Mouse (Mus musculus): ENCODE results near the gene Phf19. TPM values are rescaled to one million over a fixed set of nuclear protein-coding genes. Genes with fewer than 3 reads are reported as not detected.

The Phf19 gene
- polyA plus RNA-seq, 1 experiment = 13.4 TPM

DNA sequence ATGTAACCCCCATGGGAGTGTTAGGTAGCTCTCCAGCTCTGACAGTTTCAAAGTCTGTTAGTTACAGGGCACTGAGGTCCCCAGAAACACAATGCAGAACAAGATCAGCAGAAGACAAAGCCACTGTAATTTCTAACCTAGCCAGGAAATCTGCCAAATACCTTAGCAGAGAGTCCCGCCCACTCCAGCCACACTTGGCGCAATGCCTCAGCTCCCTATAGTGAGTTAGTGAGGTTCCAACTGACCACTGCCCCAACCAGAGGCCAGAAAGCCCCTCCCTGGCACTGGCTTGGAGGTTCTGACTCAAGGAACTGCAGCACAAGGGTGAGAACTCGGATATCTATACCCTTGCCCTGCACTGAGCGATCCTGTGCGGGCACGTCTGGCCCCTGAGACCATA, 11.1 kb downstream of the Phf19 start:
- Histone ChIP-seq H3K4me3 (ENCODE audit: insufficient read depth, low read length) (no peak overlapping the region), H3K4me1 (ENCODE audit: control insufficient read depth, insufficient read depth, low read length) (peaks cover 17% of the 10 kb centered on the region), H3K27ac (ENCODE audit: insufficient read depth, low read depth, low read length) (no peak overlapping the region)
- no peak for TF ChIP-seq POLR2A (IDR thresholded peaks at IDR 0.05; ENCODE audit: borderline replicate concordance, low read depth, low read length)
- TF ChIP-seq CTCF (IDR thresholded peaks at IDR 0.05; ENCODE audit: low read depth, low read length) = no peak

DNA sequence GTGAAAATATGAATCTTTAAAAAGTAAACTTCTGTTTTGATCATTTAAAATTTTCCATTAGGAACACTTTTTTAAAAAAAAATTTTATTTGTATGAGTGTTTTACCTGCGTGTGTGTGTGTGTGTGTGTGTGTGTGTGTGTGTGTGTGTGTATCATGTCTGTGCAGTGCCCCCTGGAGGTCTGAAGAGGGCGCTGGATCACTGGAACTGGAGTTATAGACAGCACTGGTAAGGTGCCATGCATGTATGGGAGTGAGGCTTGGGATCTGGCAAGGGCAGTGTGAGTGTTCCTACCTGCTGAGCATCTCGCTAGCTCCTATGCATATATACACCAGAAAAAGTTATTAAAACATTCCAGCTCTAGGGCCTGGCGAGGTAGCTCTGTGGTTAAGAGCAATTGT, 12.1 kb downstream of the Phf19 start:
- no peak overlapping the region for H3K4me3 ChIP-seq (ENCODE audit: insufficient read depth, low read length)
- H3K27ac ChIP-seq (ENCODE audit: insufficient read depth, low read depth, low read length) = no peak overlapping the region
- H3K4me1 ChIP-seq (ENCODE audit: control insufficient read depth, insufficient read depth, low read length) = peaks cover 12% of the 10 kb centered on the region
- TF ChIP-seq POLR2A (IDR thresholded peaks at IDR 0.05; ENCODE audit: borderline replicate concordance, low read depth, low read length) (no peak), CTCF (IDR thresholded peaks at IDR 0.05; ENCODE audit: low read depth, low read length) (no peak)

- Histone ChIP-seq H3K4me1 (ENCODE audit: control insufficient read depth, insufficient read depth, low read length) (peaks cover 6% of the 10 kb centered on the region), H3K27ac (ENCODE audit: insufficient read depth, low read depth, low read length) (no peak overlapping the region), H3K4me3 (ENCODE audit: insufficient read depth, low read length) (no peak overlapping the region)
- TF ChIP-seq CTCF (IDR thresholded peaks at IDR 0.05; ENCODE audit: low read depth, low read length) = no peak
- no peak for TF ChIP-seq POLR2A (IDR thresholded peaks at IDR 0.05; ENCODE audit: borderline replicate concordance, low read depth, low read length)
These were observed 13.4 kb downstream of the Phf19 start for GRCm38 (mm10) chr2:34900412-34900811.

- Histone ChIP-seq H3K4me3 (ENCODE audit: insufficient read depth, low read length) (no peak overlapping the region), H3K27ac (ENCODE audit: insufficient read depth, low read depth, low read length) (no peak overlapping the region), H3K4me1 (ENCODE audit: control insufficient read depth, insufficient read depth, low read length) (peaks cover 6% of the 10 kb centered on the region)
- TF ChIP-seq CTCF (IDR thresholded peaks at IDR 0.05; ENCODE audit: low read depth, low read length) (no peak), POLR2A (IDR thresholded peaks at IDR 0.05; ENCODE audit: borderline replicate concordance, low read depth, low read length) (no peak)
These were observed 14.1 kb downstream of the Phf19 start for GRCm38 (mm10) chr2:34899682-34900081.

- TF ChIP-seq CTCF (IDR thresholded peaks at IDR 0.05; ENCODE audit: low read depth, low read length) (peak; percentile 64), POLR2A (IDR thresholded peaks at IDR 0.05; ENCODE audit: borderline replicate concordance, low read depth, low read length) (no peak)
These were observed 16.0 kb downstream of the Phf19 start for GRCm38 (mm10) chr2:34897820-34898219.

GRCm38 (mm10) chr2:34896821-34897460, 16.9 kb downstream of the Phf19 start:
- Histone ChIP-seq H3K4me1 (ENCODE audit: control insufficient read depth, insufficient read depth, low read length) (no peaks in the 10 kb centered on the region), H3K4me3 (ENCODE audit: insufficient read depth, low read length) (no peak overlapping the region), H3K27ac (ENCODE audit: insufficient read depth, low read depth, low read length) (no peak overlapping the region)
- no peak for TF ChIP-seq CTCF (IDR thresholded peaks at IDR 0.05; ENCODE audit: low read depth, low read length)
- no peak for TF ChIP-seq POLR2A (IDR thresholded peaks at IDR 0.05; ENCODE audit: borderline replicate concordance, low read depth, low read length)

More at GRCm38 (mm10) chr2:34897820-34898219, 16.0 kb downstream of the Phf19 start:
- Histone ChIP-seq H3K4me1 (ENCODE audit: control insufficient read depth, insufficient read depth, low read length) (no peaks in the 10 kb centered on the region), H3K27ac (ENCODE audit: insufficient read depth, low read depth, low read length) (no peak overlapping the region), H3K4me3 (ENCODE audit: insufficient read depth, low read length) (no peak overlapping the region)

- H3K4me3 ChIP-seq (ENCODE audit: insufficient read depth, low read length) = no peak overlapping the region
- H3K27ac ChIP-seq (ENCODE audit: insufficient read depth, low read depth, low read length) = no peak overlapping the region
These were observed 18.2 kb downstream of the Phf19 start for GRCm38 (mm10) chr2:34895503-34896113.

GRCm38 (mm10) chr2:34893950-34894349, 19.9 kb downstream of the Phf19 start:
- no peak for TF ChIP-seq POLR2A (IDR thresholded peaks at IDR 0.05; ENCODE audit: borderline replicate concordance, low read depth, low read length)
- TF ChIP-seq CTCF (IDR thresholded peaks at IDR 0.05; ENCODE audit: low read depth, low read length) = no peak
- no peaks in the 10 kb centered on the region for H3K4me1 ChIP-seq (ENCODE audit: control insufficient read depth, insufficient read depth, low read length)
- H3K27ac ChIP-seq (ENCODE audit: insufficient read depth, low read depth, low read length) = no peak overlapping the region
- H3K4me3 ChIP-seq (ENCODE audit: insufficient read depth, low read length) = no peak overlapping the region

More at GRCm38 (mm10) chr2:34895503-34896113, 18.2 kb downstream of the Phf19 start:
- no peak for TF ChIP-seq CTCF (IDR thresholded peaks at IDR 0.05; ENCODE audit: low read depth, low read length)
- no peak for TF ChIP-seq POLR2A (IDR thresholded peaks at IDR 0.05; ENCODE audit: borderline replicate concordance, low read depth, low read length)
- no peaks in the 10 kb centered on the region for H3K4me1 ChIP-seq (ENCODE audit: control insufficient read depth, insufficient read depth, low read length)

- no peak for TF ChIP-seq CTCF (IDR thresholded peaks at IDR 0.05; ENCODE audit: low read depth, low read length)
- TF ChIP-seq POLR2A (IDR thresholded peaks at IDR 0.05; ENCODE audit: borderline replicate concordance, low read depth, low read length) = no peak
- no peak overlapping the region for H3K4me3 ChIP-seq (ENCODE audit: insufficient read depth, low read length)
- no peak overlapping the region for H3K27ac ChIP-seq (ENCODE audit: insufficient read depth, low read depth, low read length)
- H3K4me1 ChIP-seq (ENCODE audit: control insufficient read depth, insufficient read depth, low read length) = no peaks in the 10 kb centered on the region
These were observed 29.6 kb downstream of the Phf19 start for GRCm38 (mm10) chr2:34884186-34884585.

DNA sequence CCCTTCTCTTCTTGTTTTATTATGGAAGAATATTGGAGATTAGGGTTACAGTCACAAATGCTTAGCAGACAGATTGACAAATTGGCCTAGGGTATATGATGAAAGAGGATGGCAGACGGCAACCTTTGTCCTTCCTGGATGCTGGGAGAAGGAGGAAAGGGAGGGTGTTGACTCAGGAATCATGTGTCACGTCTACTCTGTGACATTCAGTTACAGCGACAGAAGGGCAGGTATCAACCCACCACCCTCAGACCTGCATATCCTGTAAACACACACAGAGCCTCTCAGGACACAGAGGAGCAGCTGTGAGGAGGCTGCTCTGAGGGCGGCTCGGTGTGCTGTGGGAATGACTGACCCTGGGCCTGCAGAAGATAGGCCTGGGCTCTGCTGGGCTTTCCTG, 30.6 kb downstream of the Phf19 start:
- Histone ChIP-seq H3K27ac (ENCODE audit: insufficient read depth, low read depth, low read length) (no peak overlapping the region), H3K4me3 (ENCODE audit: insufficient read depth, low read length) (no peak overlapping the region), H3K4me1 (ENCODE audit: control insufficient read depth, insufficient read depth, low read length) (peaks cover 2% of the 10 kb centered on the region)
- no peak for TF ChIP-seq POLR2A (IDR thresholded peaks at IDR 0.05; ENCODE audit: borderline replicate concordance, low read depth, low read length)
- no peak for TF ChIP-seq CTCF (IDR thresholded peaks at IDR 0.05; ENCODE audit: low read depth, low read length)

Measured in bone marrow macrophage, adult 2 months (primary cell).